Mouse (Mus musculus) ES-E14 (cell line): ENCODE results near the gene Rap1a.

ENCODE experiments used
- CHD2 ChIP-seq: IDR thresholded peaks from 2 replicates; pipeline ENCODE4 v1.6.1; 2014; ENCODE audit warnings: mild to moderate bottlenecking, low read depth, low read length, inconsistent platforms
- HCFC1 ChIP-seq: IDR thresholded peaks from 2 replicates; pipeline ENCODE4 v1.6.1; 2012; ENCODE audit warnings: low read length, inconsistent platforms, borderline replicate concordance; ENCODE audit not compliant: insufficient read depth
- MAFK ChIP-seq: IDR thresholded peaks from 2 replicates; pipeline ENCODE4 v1.6.1; 2014; ENCODE audit warnings: mild to moderate bottlenecking, low read depth, low read length, inconsistent platforms; ENCODE audit not compliant: insufficient read depth
- ZC3H11A ChIP-seq: IDR thresholded peaks from 2 replicates; pipeline ENCODE4 v1.6.1; 2012; ENCODE audit warnings: low read depth, mild to moderate bottlenecking, inconsistent platforms, low read length, borderline replicate concordance
- ZNF384 ChIP-seq: IDR thresholded peaks from 2 replicates; pipeline ENCODE4 v1.6.1; 2012; ENCODE audit warnings: low read depth, low read length, inconsistent platforms

DNA sequence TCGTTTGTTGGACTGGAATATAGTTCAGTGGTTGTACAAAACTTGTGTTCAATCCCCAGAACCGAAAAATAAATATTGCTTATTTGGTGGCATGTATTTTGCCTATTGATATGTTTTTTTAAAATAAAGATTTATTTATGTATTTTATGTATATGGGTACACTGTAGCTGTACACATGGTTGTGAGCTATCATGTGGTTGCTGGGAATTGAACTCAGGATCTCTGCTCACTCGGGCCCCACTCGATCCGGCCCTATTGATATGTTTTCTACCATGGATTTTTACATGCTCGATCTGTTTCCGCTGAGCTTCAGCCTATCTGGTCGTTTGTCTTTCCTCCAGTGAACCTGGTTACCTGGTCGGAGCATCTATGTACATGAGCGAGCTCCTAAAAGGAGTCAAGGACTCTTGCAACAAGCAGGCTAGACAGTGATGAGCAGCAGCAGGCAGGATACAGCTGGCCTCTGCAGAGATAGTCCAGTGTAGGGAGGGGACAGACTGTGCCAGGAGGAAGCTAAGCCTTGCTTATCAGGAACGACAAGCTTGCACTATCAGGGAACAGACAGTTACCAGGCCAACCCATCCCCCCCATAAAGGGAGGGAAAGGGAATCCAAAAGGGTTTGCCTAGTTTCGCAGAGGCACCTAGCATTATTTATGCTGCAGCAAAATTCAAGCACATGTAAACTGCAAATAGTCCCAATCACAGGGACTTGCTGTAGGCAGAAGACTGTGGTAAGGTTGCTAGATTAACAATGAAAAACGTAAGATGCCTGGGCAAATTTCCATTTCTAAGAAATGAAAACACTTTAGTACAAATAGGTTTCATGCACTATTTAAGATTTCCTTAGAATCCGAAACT is 7.3 kb upstream of the Rap1a start:
- TF ChIP-seq MAFK (no peak), ZNF384 (no peak), CHD2 (no peak), HCFC1 (no peak), ZC3H11A (no peak)
